Comparison of ENCODE assay signal across 9 mouse cellular contexts in genomic region chr9:106147851-106148431, GRCm38 (mm10). TPM values are rescaled to one million over a fixed set of nuclear protein-coding genes. Genes with fewer than 3 reads are reported as not detected.
DNase-seq lines count a peak whose midpoint lies in the region; ATAC-seq and TF ChIP-seq lines count a peak whose summit lies in the region.
"Had no signal": no experiment of that assay in that cellular context is flagged by ENCODE, and none has a peak within 500 bp of the region (broad histone marks: within the 10 kb centered on the region; RNA-seq: fewer than 3 reads in every experiment).

No protein-coding gene starts in this region.

- 2% methylated on average over 10 of the region's 10 CpGs for WGBS in heart, embryonic 12.5 days
- 3% methylated on average over 9 of the region's 10 CpGs for WGBS in embryonic facial prominence, embryonic 12.5 days
- 9% methylated on average over 10 of the region's 10 CpGs for WGBS in intestine, postnatal 0 days
- under 1% methylated on average over 10 of the region's 10 CpGs for WGBS in neural tube, embryonic 11.5 days

- peaks cover 67% of the 10 kb centered on the region for H3K27me3 ChIP-seq in heart, embryonic 12.5 days (replicated peaks)
- H3K27me3 ChIP-seq in embryonic facial prominence, embryonic 12.5 days: peaks cover 45% of the 10 kb centered on the region
- peaks cover 29% of the 10 kb centered on the region for H3K27me3 ChIP-seq in intestine, postnatal 0 days (replicated peaks; ENCODE audit: control insufficient read depth, insufficient read depth, low read length)
- H3K27me3 ChIP-seq in neural tube, embryonic 11.5 days (ENCODE audit: control insufficient read depth, insufficient read depth, low read length): 0 out of 2 replicates have a peak, but pooled peaks cover 13% of the 10 kb centered on the region

- H3K4me1 ChIP-seq in heart, embryonic 12.5 days (replicated peaks): peaks cover 20% of the 10 kb centered on the region
- peaks cover 12% of the 10 kb centered on the region for H3K4me1 ChIP-seq in embryonic facial prominence, embryonic 12.5 days
- H3K4me1 ChIP-seq in intestine, postnatal 0 days (replicated peaks; ENCODE audit: control insufficient read depth, insufficient read depth, low read length): no peaks in the 10 kb centered on the region
- H3K4me1 ChIP-seq in neural tube, embryonic 11.5 days (ENCODE audit: control insufficient read depth, insufficient read depth, low read length): peaks cover 7% of the 10 kb centered on the region; the same call in 1 of the 2 replicates

- H3K4me3 ChIP-seq in heart, embryonic 12.5 days: peak overlapping the region; percentile 31
- H3K4me3 ChIP-seq in embryonic facial prominence, embryonic 12.5 days: peak overlapping the region; percentile 50
- no peak overlapping the region for H3K4me3 ChIP-seq in intestine, postnatal 0 days (ENCODE audit: low read depth, low read length)
- H3K4me3 ChIP-seq in neural tube, embryonic 11.5 days (ENCODE audit: low read depth, low read length): peak overlapping the region; percentile 70

- H3K27ac ChIP-seq in heart, embryonic 12.5 days (ENCODE audit: poor library complexity, severe bottlenecking): no peak overlapping the region
- H3K27ac ChIP-seq in embryonic facial prominence, embryonic 12.5 days: no peak overlapping the region
- H3K27ac ChIP-seq in intestine, postnatal 0 days (ENCODE audit: low read depth, low read length): no peak overlapping the region
- H3K27ac ChIP-seq in neural tube, embryonic 11.5 days (ENCODE audit: low read depth, low read length): peak overlapping the region; percentile 79
- H3K27ac ChIP-seq: liver, embryonic 14.5 days had no signal

- peak; percentile 19; the same call in 1 of the 2 replicates for ATAC-seq in heart, embryonic 12.5 days (ENCODE audit: insufficient number of reproducible peaks, low FRiP score)
- peak; percentile 50 for ATAC-seq in embryonic facial prominence, embryonic 12.5 days (ENCODE audit: insufficient number of reproducible peaks, insufficient read depth, low FRiP score, low TSS enrichment)
- ATAC-seq in intestine, postnatal 0 days: peak; percentile 11; the same call in 1 of the 2 replicates
- peak; percentile 78 for ATAC-seq in neural tube, embryonic 11.5 days (ENCODE audit: insufficient read depth, low FRiP score, low TSS enrichment)
- no peak for ATAC-seq in megakaryocyte progenitor cell, adult 5-6 weeks (replicated peaks; ENCODE audit: poor library complexity)
- ATAC-seq in erythroid progenitor cell, adult 5-6 weeks (replicated peaks; ENCODE audit: low FRiP score, poor library complexity, severe bottlenecking): no peak

- no peak for DNase-seq in heart, postnatal 4 days
- peak; percentile 61 for DNase-seq in neural tube, embryonic 11.5 days (ENCODE audit: low spot score)
- no peak for DNase-seq in urinary bladder, postnatal 4 days (ENCODE audit: low spot score in 2 of 2)

- no peak for TF ChIP-seq CTCF in intestine, postnatal 0 days (IDR thresholded peaks at IDR 0.05; ENCODE audit: low read depth)

- H3K9me3 ChIP-seq in heart, embryonic 12.5 days (replicated peaks): no peaks in the 10 kb centered on the region
- H3K9me3 ChIP-seq in embryonic facial prominence, embryonic 12.5 days: no peaks in the 10 kb centered on the region
- no peaks in the 10 kb centered on the region for H3K9me3 ChIP-seq in intestine, postnatal 0 days (ENCODE audit: control insufficient read depth)
- no peaks in the 10 kb centered on the region for H3K9me3 ChIP-seq in neural tube, embryonic 11.5 days (ENCODE audit: control insufficient read depth, low read length)

- H3K9ac ChIP-seq in heart, embryonic 12.5 days: no peak overlapping the region
- H3K9ac ChIP-seq in embryonic facial prominence, embryonic 12.5 days: peak overlapping the region; percentile 60
- no peak overlapping the region for H3K9ac ChIP-seq in intestine, postnatal 0 days (ENCODE audit: low read depth, low read length)
- H3K9ac ChIP-seq in neural tube, embryonic 11.5 days (ENCODE audit: low read length): peak overlapping the region; percentile 94
- H3K9ac ChIP-seq: liver, embryonic 14.5 days had no signal

- peak overlapping the region; percentile 58 for H3K4me2 ChIP-seq in heart, embryonic 12.5 days
- H3K4me2 ChIP-seq in embryonic facial prominence, embryonic 12.5 days (replicated peaks): peak overlapping the region; percentile 87
- H3K4me2 ChIP-seq in intestine, postnatal 0 days (replicated peaks; ENCODE audit: low read depth): peak overlapping the region; percentile 51
- H3K4me2 ChIP-seq in neural tube, embryonic 11.5 days (ENCODE audit: low read depth): peak overlapping the region; percentile 74

- no peaks in the 10 kb centered on the region for H3K36me3 ChIP-seq in heart, embryonic 12.5 days
- no peaks in the 10 kb centered on the region for H3K36me3 ChIP-seq in embryonic facial prominence, embryonic 12.5 days
- H3K36me3 ChIP-seq in intestine, postnatal 0 days (ENCODE audit: control insufficient read depth, insufficient read depth): no peaks in the 10 kb centered on the region
- no peaks in the 10 kb centered on the region for H3K36me3 ChIP-seq in neural tube, embryonic 11.5 days (ENCODE audit: control insufficient read depth, insufficient read depth, low read length)

RNA-seq across cellular contexts. Expression of gene Glyctk, which starts 10.0 kb away (rescaled TPM):
- 1.1 TPM in 2 replicates for polyA plus RNA-seq in heart, embryonic 12.5 days (2016; fragmentation: Nextera tagmentation; extraction: Ambion mirVana)
- total RNA-seq in heart, postnatal 4 days (2021): 1 to 10 TPM; 2.3 to 3.5 TPM
- 3.0 and 4.1 TPM in 2 replicates for polyA plus RNA-seq in embryonic facial prominence, embryonic 12.5 days (2016; fragmentation: Nextera tagmentation; extraction: Ambion mirVana)
- 17.4 and 20.6 TPM in 2 replicates for polyA plus RNA-seq in intestine, postnatal 0 days (2015; fragmentation: Nextera tagmentation; extraction: Ambion mirVana)
- polyA plus RNA-seq in neural tube, embryonic 11.5 days (2014; fragmentation: Nextera tagmentation; extraction: Ambion mirVana): 3.1 and 3.4 TPM in 2 replicates
- total RNA-seq in megakaryocyte progenitor cell, adult 5-6 weeks (2015): 0.37 and 0.39 TPM in 2 replicates
- total RNA-seq in megakaryocyte progenitor cell, adult 5-6 weeks (2017): 0.98 and 1.2 TPM in 2 replicates
- total RNA-seq in erythroid progenitor cell, adult 5-6 weeks (2015; ENCODE audit: low replicate concordance): 0.84 TPM in 1 of 2 replicates, not detected in the other
- 0.51 TPM in 1 of 2 replicates, not detected in the other for total RNA-seq in erythroid progenitor cell, adult 5-6 weeks (2017; ENCODE audit: low replicate concordance)

RNA-seq across cellular contexts. Expression of gene Wdr82, which starts 22.8 kb away (rescaled TPM):
- polyA plus RNA-seq in heart, embryonic 12.5 days (2016; fragmentation: Nextera tagmentation; extraction: Ambion mirVana): 23.6 and 23.7 TPM in 2 replicates
- total RNA-seq in heart, postnatal 4 days (2021): 10 to 100 TPM; 90.0 to 98.5 TPM
- 30.8 and 32.6 TPM in 2 replicates for polyA plus RNA-seq in embryonic facial prominence, embryonic 12.5 days (2016; fragmentation: Nextera tagmentation; extraction: Ambion mirVana)
- polyA plus RNA-seq in intestine, postnatal 0 days (2015; fragmentation: Nextera tagmentation; extraction: Ambion mirVana): 10.6 and 11.3 TPM in 2 replicates
- polyA plus RNA-seq in neural tube, embryonic 11.5 days (2014; fragmentation: Nextera tagmentation; extraction: Ambion mirVana): 25.2 and 26.2 TPM in 2 replicates
- 58.1 and 58.5 TPM in 2 replicates for total RNA-seq in megakaryocyte progenitor cell, adult 5-6 weeks (2015)
- 63.6 and 72.5 TPM in 2 replicates for total RNA-seq in megakaryocyte progenitor cell, adult 5-6 weeks (2017)
- total RNA-seq in erythroid progenitor cell, adult 5-6 weeks (2015; ENCODE audit: low replicate concordance): 18.0 and 26.0 TPM in 2 replicates
- total RNA-seq in erythroid progenitor cell, adult 5-6 weeks (2017; ENCODE audit: low replicate concordance): 25.9 and 31.7 TPM in 2 replicates

RNA-seq across cellular contexts. Expression of gene Col6a4, which starts 51.4 kb away (rescaled TPM):
- polyA plus RNA-seq in heart, embryonic 12.5 days (2016; fragmentation: Nextera tagmentation; extraction: Ambion mirVana): 0.04 TPM in 1 of 2 replicates, not detected in the other
- total RNA-seq in heart, postnatal 4 days (2021): under 1 TPM; 0.07 to 0.09 TPM
- polyA plus RNA-seq in embryonic facial prominence, embryonic 12.5 days (2016; fragmentation: Nextera tagmentation; extraction: Ambion mirVana): 0.13 TPM in 2 replicates
- 39.8 and 46.6 TPM in 2 replicates for polyA plus RNA-seq in intestine, postnatal 0 days (2015; fragmentation: Nextera tagmentation; extraction: Ambion mirVana)
- polyA plus RNA-seq in neural tube, embryonic 11.5 days (2014; fragmentation: Nextera tagmentation; extraction: Ambion mirVana): 0.13 and 0.14 TPM in 2 replicates
- total RNA-seq in megakaryocyte progenitor cell, adult 5-6 weeks (2015): not detected in 2 replicates
- not detected in 2 replicates for total RNA-seq in megakaryocyte progenitor cell, adult 5-6 weeks (2017)
- total RNA-seq in erythroid progenitor cell, adult 5-6 weeks (2015; ENCODE audit: low replicate concordance): not detected in 2 replicates
- total RNA-seq in erythroid progenitor cell, adult 5-6 weeks (2017; ENCODE audit: low replicate concordance): not detected in 2 replicates

RNA-seq across cellular contexts. Expression of gene Ppm1m, which starts 51.6 kb away (rescaled TPM):
- 30.7 and 34.1 TPM in 2 replicates for polyA plus RNA-seq in heart, embryonic 12.5 days (2016; fragmentation: Nextera tagmentation; extraction: Ambion mirVana)
- total RNA-seq in heart, postnatal 4 days (2021): 10 to 100 TPM; 14.0 to 14.8 TPM
- 55.2 and 57.2 TPM in 2 replicates for polyA plus RNA-seq in embryonic facial prominence, embryonic 12.5 days (2016; fragmentation: Nextera tagmentation; extraction: Ambion mirVana)
- 10.0 and 10.8 TPM in 2 replicates for polyA plus RNA-seq in intestine, postnatal 0 days (2015; fragmentation: Nextera tagmentation; extraction: Ambion mirVana)
- 30.3 and 33.4 TPM in 2 replicates for polyA plus RNA-seq in neural tube, embryonic 11.5 days (2014; fragmentation: Nextera tagmentation; extraction: Ambion mirVana)
- 14.3 and 16.9 TPM in 2 replicates for total RNA-seq in megakaryocyte progenitor cell, adult 5-6 weeks (2015)
- total RNA-seq in megakaryocyte progenitor cell, adult 5-6 weeks (2017): 15.5 and 23.7 TPM in 2 replicates
- total RNA-seq in erythroid progenitor cell, adult 5-6 weeks (2015; ENCODE audit: low replicate concordance): 9.4 and 25.6 TPM in 2 replicates
- total RNA-seq in erythroid progenitor cell, adult 5-6 weeks (2017; ENCODE audit: low replicate concordance): 6.1 and 10.3 TPM in 2 replicates

RNA-seq across cellular contexts. Expression of gene Twf2, which starts 55.0 kb away (rescaled TPM):
- 52.9 and 53.9 TPM in 2 replicates for polyA plus RNA-seq in heart, embryonic 12.5 days (2016; fragmentation: Nextera tagmentation; extraction: Ambion mirVana)
- total RNA-seq in heart, postnatal 4 days (2021): 10 to 100 TPM; 62.1 to 63.6 TPM
- 66.7 and 70.6 TPM in 2 replicates for polyA plus RNA-seq in embryonic facial prominence, embryonic 12.5 days (2016; fragmentation: Nextera tagmentation; extraction: Ambion mirVana)
- polyA plus RNA-seq in intestine, postnatal 0 days (2015; fragmentation: Nextera tagmentation; extraction: Ambion mirVana): 21.9 and 25.6 TPM in 2 replicates
- 62.1 and 63.9 TPM in 2 replicates for polyA plus RNA-seq in neural tube, embryonic 11.5 days (2014; fragmentation: Nextera tagmentation; extraction: Ambion mirVana)
- total RNA-seq in megakaryocyte progenitor cell, adult 5-6 weeks (2015): 45.1 and 46.4 TPM in 2 replicates
- 67.5 and 80.6 TPM in 2 replicates for total RNA-seq in megakaryocyte progenitor cell, adult 5-6 weeks (2017)
- total RNA-seq in erythroid progenitor cell, adult 5-6 weeks (2015; ENCODE audit: low replicate concordance): 11.2 and 14.7 TPM in 2 replicates
- 1.8 and 17.5 TPM in 2 replicates for total RNA-seq in erythroid progenitor cell, adult 5-6 weeks (2017; ENCODE audit: low replicate concordance)

Comparison
In these comparisons a context has a peak if more than half of its experiments do, and no peak if none do; other contexts are left out.
1. ATAC-seq: peak in heart, embryonic 12.5 days (single experiment), embryonic facial prominence, embryonic 12.5 days (single experiment), intestine, postnatal 0 days (single experiment) and neural tube, embryonic 11.5 days (single experiment); none in megakaryocyte progenitor cell, adult 5-6 weeks (single experiment) and erythroid progenitor cell, adult 5-6 weeks (single experiment).
2. H3K9ac ChIP-seq: peak in embryonic facial prominence, embryonic 12.5 days (single experiment) and neural tube, embryonic 11.5 days (single experiment); none in heart, embryonic 12.5 days (single experiment) and intestine, postnatal 0 days (single experiment).
3. RNA of gene Col6a4, which starts 51.4 kb away (polyA plus RNA-seq): 39.8 to 46.6 TPM in intestine, postnatal 0 days; 0.13 to 0.14 TPM in neural tube, embryonic 11.5 days, 0.13 TPM in embryonic facial prominence, embryonic 12.5 days and 0.04 TPM in heart, embryonic 12.5 days; every median in the first group is over 10 times any median in the second.
4. Peak in every context shown above with its lines, with median percentiles within 50 percentile points of each other: H3K4me2 ChIP-seq.